Mouse (Mus musculus) intestine, embryonic 16.5 days (tissue): ENCODE results near the gene Shroom2. TPM values are rescaled to one million over a fixed set of nuclear protein-coding genes. Genes with fewer than 3 reads are reported as not detected.
"Not testable (repeated sequence)": the region's sequence is repeated elsewhere in the genome, so short reads cannot be mapped to it uniquely, and the experiment has no call there.

Experiments used
- ATAC-seq: fragments of 200-750 bp; cut with Nextera tagmentation; 2 replicates; pipeline ENCODE4 v1.8.0; 2017; ENCODE audit warnings: moderate TSS enrichment, moderate library complexity
- H3K27ac ChIP-seq: fragments of 300-500 bp; sonication (generic); 2 replicates; pipeline ENCODE4 v1.5.1; 2014; ENCODE audit warnings: mild to moderate bottlenecking, low read length
- H3K27me3 ChIP-seq: fragments of 300-500 bp; sonication (generic); replicated peaks from 2 replicates; pipeline ENCODE4 v1.6.1; 2014; ENCODE audit warnings: low read length, control low read depth, mixed read lengths; ENCODE audit not compliant: control insufficient read depth, insufficient read depth
- H3K36me3 ChIP-seq: fragments of 300-500 bp; sonication (generic); 2 replicates; pipeline ENCODE4 v1.6.1; 2014; ENCODE audit warnings: low read length, control low read depth; ENCODE audit not compliant: control insufficient read depth, insufficient read depth
- H3K4me1 ChIP-seq: fragments of 300-500 bp; sonication (generic); 2 replicates; pipeline ENCODE4 v1.6.1; 2014; ENCODE audit warnings: low read length, control low read depth, mixed read lengths; ENCODE audit not compliant: control insufficient read depth, insufficient read depth
- H3K4me2 ChIP-seq: fragments of 300-500 bp; sonication (generic); 2 replicates; pipeline ENCODE4 v1.6.1; 2014; ENCODE audit warnings: low read depth, low read length, control low read depth
- H3K4me3 ChIP-seq: fragments of 300-500 bp; sonication (generic); 2 replicates; pipeline ENCODE4 v1.5.1; 2014; ENCODE audit warnings: mild to moderate bottlenecking, low read length
- H3K9ac ChIP-seq: fragments of 300-500 bp; sonication (generic); 2 replicates; pipeline ENCODE4 v1.6.1; 2014; ENCODE audit warnings: low read depth, low read length
- H3K9me3 ChIP-seq: fragments of 300-500 bp; sonication (generic); 2 replicates; pipeline ENCODE4 v1.6.1; 2016; ENCODE audit warnings: low read length, control low read depth; ENCODE audit not compliant: control insufficient read depth
- WGBS: fragments of 180-500 bp; shearing (Covaris S2); extraction: QIAGEN DNeasy Blood & Tissue Kit; methylation state at CpG from one replicate; pipeline ENCODE4 v1.1.7; 2014; 5-methylcytosine and 5-hydroxymethylcytosine counted together
- polyA plus RNA-seq: library from polyadenylated mRNA; unstranded; fragments of >200 nt; fragmentation: Nextera tagmentation; extraction: Ambion mirVana; gene quantifications from 2 replicates; pipeline ENCODE4 v1.2.1, GENCODE M21; 2015

Gene Shroom2
- polyA plus RNA-seq, 1 experiment from 2014 or later = 4.5 TPM

GRCm38 (mm10) chrX:152710715-152711114 lies 58.5 kb downstream of the Shroom2 start:
- H3K4me1 ChIP-seq, H3K27me3 ChIP-seq, H3K36me3 ChIP-seq, H3K9ac ChIP-seq, H3K9me3 ChIP-seq, H3K27ac ChIP-seq, H3K4me2 ChIP-seq, ATAC-seq, H3K4me3 ChIP-seq: not testable (repeated sequence)
- 51% methylated on average over 2 of the region's 2 CpGs for WGBS

- H3K36me3 ChIP-seq = no peaks in the 10 kb centered on the region
- H3K9me3 ChIP-seq = no peaks in the 10 kb centered on the region
- no peak overlapping the region for H3K4me3 ChIP-seq
- no peaks in the 10 kb centered on the region for H3K27me3 ChIP-seq
- no peak overlapping the region for H3K27ac ChIP-seq
- H3K4me2 ChIP-seq = no peak overlapping the region
- no peaks in the 10 kb centered on the region for H3K4me1 ChIP-seq
- no peak overlapping the region for H3K9ac ChIP-seq
- ATAC-seq = no peak
- WGBS = 45% methylated on average over 4 of the region's 4 CpGs
Measured at GRCm38 (mm10) chrX:152708359-152708758, 60.9 kb downstream of the Shroom2 start.

GRCm38 (mm10) chrX:152705397-152705796 lies 63.9 kb downstream of the Shroom2 start:
- Histone ChIP-seq H3K9ac (no peak overlapping the region), H3K4me3 (no peak overlapping the region), H3K4me2 (no peak overlapping the region), H3K9me3 (no peaks in the 10 kb centered on the region), H3K4me1 (no peaks in the 10 kb centered on the region), H3K36me3 (no peaks in the 10 kb centered on the region), H3K27me3 (0 out of 2 replicates have a peak, but pooled peaks cover 4% of the 10 kb centered on the region), H3K27ac (no peak overlapping the region)
- 15% methylated on average over 3 of the region's 3 CpGs for WGBS
- peak; percentile 56; the same call in 1 of the 2 replicates for ATAC-seq

DNA sequence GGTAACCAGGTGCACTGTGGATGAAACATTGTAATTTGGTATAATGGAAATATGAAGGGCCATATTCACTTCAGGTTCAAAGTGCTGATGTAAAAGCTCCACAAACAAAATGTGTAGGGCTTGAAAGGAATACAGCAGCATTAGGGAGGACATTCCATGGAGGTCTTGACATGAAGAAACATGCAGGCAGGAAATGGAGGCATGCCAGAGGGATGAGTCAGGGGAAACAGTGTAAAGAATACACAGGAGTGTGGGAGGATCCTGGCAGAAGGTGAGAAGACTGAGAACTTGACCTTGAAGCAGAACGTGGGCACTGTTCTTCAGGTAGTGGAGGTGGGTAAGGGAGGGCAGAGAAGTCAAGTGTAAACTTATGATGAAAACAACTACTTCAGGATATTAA lies 65.6 kb downstream of the Shroom2 start:
- H3K4me2 ChIP-seq = no peak overlapping the region
- H3K4me1 ChIP-seq = no peaks in the 10 kb centered on the region
- no peak overlapping the region for H3K27ac ChIP-seq
- no peaks in the 10 kb centered on the region for H3K36me3 ChIP-seq
- H3K9me3 ChIP-seq = no peaks in the 10 kb centered on the region
- no peak for ATAC-seq
- 41% methylated on average over 1 of the region's 1 CpGs for WGBS
- H3K4me3 ChIP-seq = no peak overlapping the region
- no peak overlapping the region for H3K9ac ChIP-seq
- H3K27me3 ChIP-seq = 0 out of 2 replicates have a peak, but pooled peaks cover 4% of the 10 kb centered on the region

DNA sequence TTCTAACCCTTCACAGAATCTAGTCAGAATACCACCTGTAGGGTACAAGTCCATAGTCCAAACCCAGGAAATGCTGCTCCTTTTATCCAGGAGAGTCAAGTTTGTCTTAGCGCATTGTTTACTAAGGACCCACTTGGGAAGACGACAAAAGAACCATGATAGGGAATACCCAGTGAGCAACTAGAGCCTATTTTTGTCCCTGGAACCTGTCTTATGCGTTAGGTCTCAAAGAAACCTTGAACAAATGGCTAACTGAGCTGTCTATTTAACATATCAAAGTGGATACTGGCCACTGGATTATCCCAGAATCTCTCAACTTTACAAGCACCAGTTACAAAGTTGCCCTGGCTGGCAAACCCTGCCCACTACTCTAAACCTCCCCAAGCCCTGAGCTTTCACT lies 67.6 kb downstream of the Shroom2 start:
- H3K4me1 ChIP-seq = no peaks in the 10 kb centered on the region
- H3K9ac ChIP-seq = no peak overlapping the region
- H3K4me3 ChIP-seq = no peak overlapping the region
- ATAC-seq = no peak
- H3K4me2 ChIP-seq = no peak overlapping the region
- H3K9me3 ChIP-seq = no peaks in the 10 kb centered on the region
- H3K27me3 ChIP-seq = 0 out of 2 replicates have a peak, but pooled peaks cover 4% of the 10 kb centered on the region
- no peaks in the 10 kb centered on the region for H3K36me3 ChIP-seq
- 75% methylated on average over 3 of the region's 3 CpGs for WGBS
- no peak overlapping the region for H3K27ac ChIP-seq

DNA sequence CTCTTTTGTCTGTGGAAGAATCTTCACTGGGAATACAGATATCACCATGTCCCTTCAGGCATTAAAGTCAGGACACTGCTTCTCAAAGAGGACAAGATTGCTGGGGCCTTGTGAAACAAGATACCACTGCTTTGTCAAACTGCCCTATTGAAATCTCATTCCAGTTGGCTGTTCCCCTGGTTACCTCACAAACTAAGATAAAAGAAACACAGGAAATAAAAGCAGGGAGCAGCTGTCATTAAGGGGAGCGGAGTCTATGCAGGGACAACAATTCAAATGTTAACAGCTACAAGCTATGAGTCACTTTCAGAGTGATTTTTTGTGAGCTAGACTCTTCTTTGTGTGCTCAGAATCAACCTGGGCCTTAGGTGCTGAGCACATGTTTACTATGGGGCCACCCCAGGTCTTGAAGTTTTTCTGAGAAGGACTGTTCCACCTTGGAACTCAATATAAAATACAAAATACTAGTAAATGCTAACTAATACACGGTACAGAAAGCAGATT lies 78.4 kb downstream of the Shroom2 start:
- H3K9me3 ChIP-seq = no peaks in the 10 kb centered on the region
- H3K4me3 ChIP-seq = no peak overlapping the region
- no peak overlapping the region for H3K9ac ChIP-seq
- no peak overlapping the region for H3K4me2 ChIP-seq
- no peaks in the 10 kb centered on the region for H3K27me3 ChIP-seq
- ATAC-seq = peak; percentile 33
- H3K4me1 ChIP-seq = no peaks in the 10 kb centered on the region
- H3K36me3 ChIP-seq = no peaks in the 10 kb centered on the region
- no peak overlapping the region for H3K27ac ChIP-seq
- 42% methylated on average over 2 of the region's 2 CpGs for WGBS

- ATAC-seq = no peak
- WGBS = 82% methylated on average over 2 of the region's 2 CpGs
- Histone ChIP-seq H3K27me3 (no peaks in the 10 kb centered on the region), H3K4me2 (no peak overlapping the region), H3K36me3 (no peaks in the 10 kb centered on the region), H3K9ac (no peak overlapping the region), H3K27ac (no peak overlapping the region), H3K9me3 (no peaks in the 10 kb centered on the region), H3K4me3 (no peak overlapping the region), H3K4me1 (no peaks in the 10 kb centered on the region)
Measured at GRCm38 (mm10) chrX:152679190-152679814, 90.0 kb downstream of the Shroom2 start.

- ATAC-seq = no peak
- no peak overlapping the region for H3K27ac ChIP-seq
Measured at GRCm38 (mm10) chrX:152676357-152676756, 92.9 kb downstream of the Shroom2 start.

DNA sequence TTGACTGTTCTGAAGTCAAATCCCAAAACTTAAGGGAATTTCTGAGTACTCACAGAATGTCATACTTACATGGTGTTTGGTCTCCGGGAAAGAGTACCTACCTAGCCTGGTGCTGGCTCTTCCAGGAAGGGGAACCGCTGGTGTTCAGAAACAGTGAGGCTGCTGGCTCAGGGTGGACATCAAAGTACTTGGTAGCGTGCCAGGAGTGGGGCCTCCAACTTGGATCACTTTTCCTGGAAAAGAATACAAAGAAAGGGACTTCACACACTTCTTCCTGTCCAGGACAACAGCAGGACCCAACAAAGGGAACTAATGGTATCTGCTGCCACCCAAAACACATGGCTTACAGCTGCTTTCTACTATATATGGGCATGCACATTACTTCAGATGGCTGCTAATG lies 95.8 kb downstream of the Shroom2 start:
- Histone ChIP-seq H3K4me2 (no peak overlapping the region), H3K27ac (no peak overlapping the region), H3K9me3 (no peaks in the 10 kb centered on the region), H3K4me1 (no peaks in the 10 kb centered on the region), H3K4me3 (no peak overlapping the region), H3K36me3 (no peaks in the 10 kb centered on the region), H3K27me3 (no peaks in the 10 kb centered on the region), H3K9ac (no peak overlapping the region)
- WGBS = 79% methylated on average over 3 of the region's 3 CpGs
- no peak for ATAC-seq

More at GRCm38 (mm10) chrX:152676357-152676756, 92.9 kb downstream of the Shroom2 start:
- Histone ChIP-seq H3K4me1 (no peaks in the 10 kb centered on the region), H3K9me3 (no peaks in the 10 kb centered on the region), H3K4me2 (no peak overlapping the region), H3K9ac (no peak overlapping the region), H3K27me3 (no peaks in the 10 kb centered on the region), H3K4me3 (no peak overlapping the region), H3K36me3 (no peaks in the 10 kb centered on the region)
- WGBS = 54% methylated on average over 3 of the region's 3 CpGs
